Mouse (Mus musculus) G1E (cell line): ENCODE data around the gene Aptx.

Experiments
- CTCF ChIP-seq: IDR thresholded peaks from 2 replicates; pipeline ENCODE4 v1.5.1; 2012; ENCODE audit warnings: low read depth, low read length, inconsistent platforms, mixed read lengths
- GATA1 ChIP-seq: IDR thresholded peaks from 2 replicates; pipeline ENCODE4 v1.6.1; 2012; ENCODE audit warnings: borderline replicate concordance, low read length, inconsistent platforms, mixed read lengths
- GATA2 ChIP-seq: IDR thresholded peaks from 2 replicates; pipeline ENCODE4 v1.6.1; 2012; ENCODE audit warnings: low read depth, low read length, inconsistent platforms, borderline replicate concordance
- TAL1 ChIP-seq: conservative IDR thresholded peaks from 2 replicates; pipeline ENCODE4 v1.6.1; 2012; ENCODE audit warnings: low read depth, low read length, inconsistent platforms, mixed read lengths

DNA sequence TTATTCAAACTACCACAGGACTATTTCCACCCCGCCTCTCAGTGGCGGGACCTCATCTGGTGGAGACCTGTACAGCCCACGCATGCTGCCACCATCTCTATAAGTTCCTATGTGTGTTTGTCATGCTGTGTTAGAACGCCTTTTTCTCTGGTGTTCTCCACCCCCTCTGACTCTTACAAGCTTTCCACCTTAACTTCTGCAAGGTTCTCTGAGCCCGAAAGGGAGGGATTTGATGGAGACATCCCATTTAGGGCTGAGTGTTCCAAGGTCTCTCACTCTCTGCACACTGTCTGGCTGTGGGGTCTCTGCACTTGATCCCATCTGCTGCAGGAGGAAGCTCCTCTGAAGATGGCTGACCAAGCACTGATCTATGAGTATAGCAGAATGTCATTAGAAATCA lies 29.5 kb downstream of the Aptx start:
- TF ChIP-seq GATA2, result no peak
- TF ChIP-seq TAL1, result no peak
- no peak for TF ChIP-seq CTCF
- no peak for TF ChIP-seq GATA1
